Mouse (Mus musculus) A20 (cell line): ENCODE data around the gene Il23r.

Experiments
- DNase-seq: peaks from one replicate; pipeline ENCODE4 v3.0.0-alpha.2; 2011; ENCODE audit warnings: low read depth, low spot score

The Il23r gene

DNA sequence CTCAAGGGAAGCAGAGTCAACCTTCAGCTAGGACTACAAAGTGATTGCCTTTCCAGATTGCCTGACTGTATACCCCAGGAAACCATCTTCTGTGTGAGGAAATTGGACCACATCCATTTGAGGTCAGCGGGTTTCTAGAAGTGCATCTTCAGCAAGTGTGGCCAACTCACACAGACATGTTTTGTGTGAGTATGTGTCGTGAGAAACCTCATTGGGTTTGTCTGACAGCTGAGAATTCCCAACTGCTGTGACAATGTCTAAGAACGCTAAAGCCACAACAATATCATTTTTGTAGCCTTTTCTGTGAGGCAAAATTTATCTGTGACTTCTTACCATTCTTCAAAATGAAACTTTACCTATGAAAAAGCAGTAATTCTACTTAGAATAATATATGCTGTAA, 59.8 kb downstream of the Il23r start:
- DNase-seq: no peak

DNA sequence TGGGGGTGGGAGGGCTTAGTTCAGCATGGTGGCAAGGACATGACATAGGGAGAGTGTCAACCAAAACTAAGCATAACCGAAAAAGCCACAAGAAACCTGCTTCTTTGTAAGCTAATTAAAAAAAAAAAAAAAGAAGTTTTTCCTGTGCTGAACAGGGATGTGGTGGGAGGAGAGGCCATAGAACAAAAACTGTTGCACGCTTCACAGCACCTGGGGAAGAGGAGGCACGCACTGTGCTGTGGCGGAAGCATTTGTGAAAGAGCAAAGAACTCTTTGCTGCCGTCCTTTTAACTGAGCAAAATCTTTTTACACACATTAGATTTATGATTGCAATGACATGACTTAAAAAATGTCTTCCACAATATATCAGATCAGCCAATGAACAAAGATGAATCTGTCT, 69.9 kb downstream of the Il23r start:
- DNase-seq: no peak

DNA sequence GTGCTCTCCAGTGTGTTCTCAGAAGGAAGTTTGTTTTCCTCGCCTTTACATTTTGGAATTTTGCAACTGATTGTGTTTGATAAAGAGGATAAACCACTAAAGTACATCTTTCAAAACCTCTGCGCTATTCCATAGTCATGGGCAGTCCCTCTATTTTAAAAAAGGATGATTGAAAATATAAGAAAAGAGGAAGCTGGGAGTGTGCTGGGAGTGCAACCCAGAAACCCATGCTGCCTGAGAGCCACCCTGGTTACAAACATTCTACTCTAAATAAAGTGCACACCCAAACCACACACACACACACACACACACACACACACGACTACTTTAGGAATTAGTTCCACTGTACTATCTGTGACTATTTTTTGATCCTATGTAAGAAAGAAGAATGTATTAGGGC, 75.1 kb downstream of the Il23r start:
- DNase-seq: no peak

- no peak for DNase-seq
Measured at GRCm38 (mm10) chr6:67415276-67415675, 76.4 kb downstream of the Il23r start.

DNA sequence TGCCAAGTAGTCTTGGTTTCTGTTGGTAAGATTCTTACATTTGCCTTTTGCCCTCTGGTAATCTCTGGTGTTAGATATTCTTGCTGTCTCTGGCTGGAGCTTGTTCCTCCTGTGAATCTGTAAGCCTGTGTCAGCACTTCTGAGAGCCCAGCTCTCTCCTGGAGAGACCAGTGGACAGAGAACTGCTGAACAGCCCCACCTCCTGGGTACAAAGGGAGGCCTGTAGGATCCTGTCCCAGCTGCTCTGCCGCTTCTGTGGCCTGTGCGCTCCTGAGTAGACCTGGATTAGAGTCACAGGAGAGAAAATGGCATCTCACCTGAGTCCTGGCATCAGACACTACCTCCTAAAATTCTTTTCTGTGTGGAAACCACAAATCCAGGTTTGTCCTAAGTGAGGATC, 78.3 kb downstream of the Il23r start:
- no peak for DNase-seq

DNA sequence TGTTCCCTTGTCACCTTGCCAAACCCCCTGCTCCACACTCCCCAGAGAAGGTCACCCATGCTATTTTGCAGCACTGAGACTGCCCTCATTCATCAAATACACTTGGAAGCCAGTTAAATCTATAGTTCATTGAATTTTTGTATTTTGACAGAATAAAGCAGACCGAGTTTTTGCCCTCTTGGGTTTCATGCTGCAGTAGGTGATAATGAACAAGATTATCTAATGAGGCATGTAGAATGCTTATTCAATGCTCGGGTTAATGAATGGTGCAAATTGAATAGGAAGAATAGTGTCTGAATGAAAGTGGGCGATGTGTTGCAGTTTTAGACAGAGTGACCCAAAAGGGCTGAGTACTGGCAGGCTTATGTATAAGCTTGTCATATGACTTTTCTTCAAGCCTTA, 86.4 kb downstream of the Il23r start:
- DNase-seq: no peak

DNA sequence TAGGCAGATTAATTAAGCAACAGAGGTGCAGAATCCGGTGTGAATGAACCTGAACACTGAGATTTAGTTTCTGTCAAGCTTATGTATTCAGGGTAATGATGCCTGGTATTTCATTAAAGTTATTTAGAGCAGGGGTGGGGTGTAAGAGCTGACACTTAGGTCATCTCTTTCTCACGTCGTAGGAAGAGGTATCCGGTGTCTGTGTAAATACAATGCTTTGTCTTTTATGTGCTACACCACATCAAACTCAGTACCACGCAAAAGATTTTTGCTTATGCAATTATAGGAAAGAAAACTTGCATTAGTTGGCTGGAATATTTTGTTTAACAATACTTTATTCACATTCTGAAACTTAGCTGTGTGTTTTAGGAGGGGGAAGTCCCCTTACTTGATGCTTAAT, 92.1 kb downstream of the Il23r start:
- no peak for DNase-seq

- DNase-seq: no peak
Measured at GRCm38 (mm10) chr6:67375982-67376391, 115.7 kb downstream of the Il23r start, which contains the start of gene Il12rb2. TSS of gene Il12rb2 (minus strand) at chr6:67376188.
